Mouse (Mus musculus) frontal cortex, adult (tissue): ENCODE measurements around the gene Gm14391.
"Not testable (repeated sequence)": the region's sequence is repeated elsewhere in the genome, so short reads cannot be mapped to it uniquely, and the experiment has no call there.

Experiments
- ATAC-seq: cut with Nextera tagmentation; 2 replicates; pipeline ENCODE4 v1.9.2; 2017; ENCODE audit warnings: mild to moderate bottlenecking, moderate library complexity, mixed read lengths; ENCODE audit not compliant: low TSS enrichment

Gm14391 gene

DNA sequence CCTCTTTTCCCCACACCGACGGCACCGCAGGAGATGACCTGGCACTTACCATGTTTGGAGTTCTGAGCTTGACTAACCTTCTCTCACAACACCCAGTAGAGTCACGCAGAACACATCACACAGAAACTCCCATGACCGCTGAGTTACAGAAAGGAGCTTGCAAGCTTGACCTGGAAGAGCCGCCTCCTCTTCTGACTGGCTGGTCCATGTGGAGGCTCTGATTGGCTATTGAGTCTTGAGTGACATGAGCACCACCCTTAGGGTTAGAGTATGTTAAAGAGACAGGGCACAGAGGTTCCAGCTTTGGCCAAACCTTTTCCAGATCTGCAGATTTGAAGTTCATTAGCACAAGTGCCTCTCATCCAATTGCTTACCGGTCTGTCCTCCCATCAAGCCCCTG is at the start of gene Gm14391:
Gm14391 (minus strand) TSS at position 186 of the 400 bp plus-strand sequence.
- ATAC-seq, result not testable (repeated sequence)

DNA sequence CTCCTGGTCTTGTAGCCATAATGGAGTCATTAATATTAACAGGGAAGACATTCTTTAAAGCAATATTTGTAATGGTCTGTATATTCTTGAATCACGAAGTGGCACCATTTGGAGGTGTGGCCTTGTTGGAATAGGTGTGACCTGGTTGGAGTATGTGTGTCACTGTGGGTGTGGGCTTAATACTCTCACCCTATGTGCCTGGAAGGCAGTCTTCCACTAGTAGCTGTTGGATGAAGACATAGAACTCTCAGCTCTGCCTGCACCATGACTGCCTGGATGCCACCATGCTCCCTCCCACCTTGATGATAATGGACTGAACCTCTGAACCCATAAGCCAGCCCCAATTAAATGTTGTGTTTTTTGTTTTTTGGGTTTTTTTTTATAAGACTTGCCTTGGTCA is 27.7 kb downstream of the Gm14391 start:
- not testable (repeated sequence) for ATAC-seq

DNA sequence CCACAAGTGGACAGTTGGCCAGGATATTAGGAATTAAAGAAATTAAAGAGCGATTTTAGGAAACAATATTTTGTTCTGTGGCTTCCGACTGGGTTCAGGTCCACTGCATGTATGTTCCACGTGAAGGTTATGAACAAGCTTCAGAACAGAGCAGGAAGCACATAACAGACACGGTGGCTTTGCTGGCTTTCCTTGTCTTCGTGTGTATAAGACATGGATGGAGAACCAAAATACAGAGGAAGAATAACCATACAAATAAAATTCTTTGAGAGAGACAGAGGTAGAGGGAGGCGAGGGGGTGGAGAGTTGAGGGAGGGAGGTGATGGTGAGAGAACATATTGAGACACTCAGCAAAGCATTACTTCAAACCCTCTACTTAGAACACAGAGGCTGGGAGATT is 30.4 kb downstream of the Gm14391 start:
- no peak for ATAC-seq

DNA sequence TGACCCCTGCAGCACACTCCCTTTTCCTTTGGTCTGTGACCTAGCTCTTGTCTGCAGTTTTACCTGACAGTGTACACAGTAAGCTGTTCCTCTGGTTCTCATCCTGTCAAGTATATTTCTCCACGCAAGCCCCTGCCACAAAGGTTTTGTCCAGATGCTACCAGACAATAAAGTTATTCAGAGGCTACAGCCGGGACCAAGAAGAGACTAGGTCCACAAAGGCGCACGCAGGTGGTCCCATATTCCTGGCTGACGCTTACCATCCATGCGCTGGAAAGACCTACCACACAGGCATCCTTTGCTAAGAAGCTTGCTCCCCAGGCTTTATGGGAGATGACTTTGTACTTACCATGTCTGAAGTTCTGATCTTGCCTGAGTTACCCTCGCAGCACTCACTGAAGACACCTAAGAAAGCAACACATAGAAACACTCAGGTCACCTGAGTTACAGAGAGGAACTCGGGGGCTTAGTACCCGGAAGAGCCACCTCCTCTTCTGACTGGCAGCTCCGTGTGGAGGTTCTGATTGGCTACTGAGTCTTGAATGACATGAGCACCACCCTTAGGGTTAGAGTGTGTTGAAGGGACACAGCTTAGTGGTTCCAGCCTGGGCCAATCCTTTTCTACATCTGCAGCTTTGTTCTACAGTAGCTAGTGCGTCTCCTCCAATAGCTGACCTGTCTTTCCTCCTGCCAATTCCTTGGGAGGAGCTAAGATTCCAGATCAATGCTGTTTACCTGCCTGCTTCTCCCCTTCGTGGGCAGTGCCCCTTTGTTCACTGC is 31.1 kb downstream of the Gm14391 start, which contains the start of gene Gm14443:
Gm14443 (minus strand) TSS at position 471 of the 780 bp plus-strand sequence.
- ATAC-seq, result not testable (repeated sequence)

DNA sequence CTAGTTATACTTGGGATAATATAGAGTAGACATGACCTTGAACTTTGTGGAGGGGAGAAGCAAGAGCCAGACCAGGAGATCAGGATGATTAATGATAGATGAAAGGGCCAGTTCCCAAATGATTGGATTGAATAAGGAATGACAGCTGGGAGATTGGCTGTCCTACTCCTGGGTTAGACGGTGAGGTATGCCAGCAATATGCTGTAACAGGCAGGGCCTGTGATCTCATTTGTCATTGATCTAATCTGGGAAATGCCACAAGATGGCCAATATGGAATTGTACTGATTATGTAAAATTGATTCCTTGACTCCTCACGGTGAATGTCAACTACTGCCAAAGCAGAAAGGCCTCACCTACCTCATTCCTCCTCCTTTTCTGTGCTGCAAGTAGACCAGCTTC is 32.7 kb downstream of the Gm14391 start:
- ATAC-seq, result not testable (repeated sequence)

DNA sequence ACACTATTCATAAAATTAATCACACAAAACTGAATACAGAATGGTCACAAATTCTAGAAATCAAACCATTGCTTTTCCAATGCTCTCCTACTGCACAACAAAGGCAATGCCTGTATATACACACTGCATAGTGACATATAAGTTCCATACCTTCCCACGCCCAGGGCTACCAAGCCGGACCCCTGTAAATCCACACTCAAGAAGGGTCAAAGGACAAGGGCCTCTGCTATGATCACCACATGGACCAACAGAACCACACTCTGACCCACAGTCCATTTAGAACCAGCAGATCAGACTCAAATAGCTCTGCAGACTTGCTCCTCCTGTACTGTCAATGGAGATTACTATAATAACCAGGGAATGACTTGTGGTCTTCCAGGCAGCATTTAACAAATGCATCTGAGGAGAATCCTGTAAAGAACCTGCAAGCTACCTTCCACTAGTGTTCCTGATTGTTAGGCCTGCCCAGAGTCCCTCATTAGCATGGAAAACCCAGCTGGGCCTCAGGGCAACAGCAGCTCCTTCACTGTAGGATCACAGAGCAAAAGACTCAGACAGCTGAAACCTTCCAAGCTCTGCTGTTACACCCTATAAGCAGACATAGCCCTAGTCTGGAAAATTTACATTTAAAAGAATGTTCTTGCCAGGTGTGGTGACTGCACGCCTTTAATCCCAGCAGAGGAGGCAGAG is 33.7 kb downstream of the Gm14391 start:
- not testable (repeated sequence) for ATAC-seq

DNA sequence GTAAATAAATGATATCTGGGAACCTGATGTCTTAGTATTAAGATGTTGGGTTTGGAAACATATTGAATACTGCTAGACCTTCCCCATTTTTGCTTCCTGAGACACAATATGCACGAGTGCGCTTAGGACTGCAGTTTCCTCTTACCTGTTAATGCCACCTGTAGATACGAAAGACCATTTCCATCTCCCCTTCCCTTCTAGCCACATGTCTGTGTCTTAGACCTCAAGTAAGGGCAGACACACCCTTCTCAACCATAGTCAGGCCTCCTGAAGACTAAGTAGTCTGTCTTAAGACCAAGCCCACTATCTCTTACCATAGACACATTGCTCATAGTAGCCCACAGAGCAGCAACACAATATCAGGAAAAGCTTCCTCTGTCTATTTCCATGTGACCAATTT is 34.6 kb downstream of the Gm14391 start:
- ATAC-seq, result no peak

DNA sequence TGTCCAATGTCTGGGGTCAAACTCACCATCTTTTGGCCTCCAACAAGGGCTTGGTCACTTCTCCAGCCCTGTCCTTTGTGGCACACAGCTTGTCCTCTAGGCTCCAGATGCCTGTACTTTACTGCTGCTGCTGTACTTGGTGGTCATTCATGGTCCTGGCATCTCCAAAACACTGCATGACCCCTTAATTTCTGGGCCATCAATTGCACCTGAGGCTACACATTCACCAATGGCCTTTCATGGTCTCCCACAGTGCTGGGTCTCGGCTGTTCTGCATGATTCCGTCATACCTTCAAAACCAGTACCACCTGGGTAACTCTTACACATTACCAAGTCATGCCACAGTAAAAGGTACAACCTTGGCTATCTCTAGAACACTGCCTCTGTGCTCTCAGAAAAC is 39.8 kb downstream of the Gm14391 start:
- not testable (repeated sequence) for ATAC-seq

DNA sequence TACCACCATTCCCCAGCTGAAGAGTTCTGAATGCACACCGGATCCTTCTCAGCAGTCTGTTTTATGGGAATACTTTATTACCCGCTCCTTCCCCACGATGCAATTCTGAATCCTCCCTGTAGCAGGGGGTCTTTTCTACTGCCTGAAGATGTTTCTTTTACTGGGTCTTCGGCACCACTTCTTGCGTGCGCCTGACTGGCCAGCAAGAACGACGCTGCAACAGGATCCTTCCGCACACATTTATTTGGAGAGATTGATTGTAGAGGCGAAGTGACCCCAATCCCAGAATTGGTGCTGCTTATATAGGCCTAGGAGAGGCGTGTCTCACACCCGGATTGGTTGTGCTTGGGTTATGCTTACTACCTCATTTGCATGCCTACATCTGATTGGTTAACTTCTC is 41.6 kb downstream of the Gm14391 start:
- ATAC-seq, result not testable (repeated sequence)

DNA sequence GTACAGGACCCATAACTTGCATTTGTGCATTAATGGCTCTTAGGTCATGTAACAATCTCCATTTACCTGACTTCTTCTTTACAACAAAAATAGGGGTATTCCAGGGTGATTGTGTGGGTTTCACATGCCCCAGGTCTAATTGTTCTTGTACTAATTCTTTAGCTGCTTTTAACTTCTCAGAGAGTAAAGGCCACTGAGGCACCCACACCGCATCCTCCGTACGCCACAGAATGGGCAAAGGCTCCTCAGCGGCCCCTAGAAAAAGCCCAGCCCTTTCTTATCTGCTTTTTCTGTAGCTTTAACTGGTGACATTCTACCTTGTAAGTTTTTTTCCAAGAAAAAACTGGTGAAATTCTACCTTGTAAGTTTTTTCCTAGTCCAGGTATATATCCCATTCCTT is 45.3 kb downstream of the Gm14391 start:
- ATAC-seq, result not testable (repeated sequence)

DNA sequence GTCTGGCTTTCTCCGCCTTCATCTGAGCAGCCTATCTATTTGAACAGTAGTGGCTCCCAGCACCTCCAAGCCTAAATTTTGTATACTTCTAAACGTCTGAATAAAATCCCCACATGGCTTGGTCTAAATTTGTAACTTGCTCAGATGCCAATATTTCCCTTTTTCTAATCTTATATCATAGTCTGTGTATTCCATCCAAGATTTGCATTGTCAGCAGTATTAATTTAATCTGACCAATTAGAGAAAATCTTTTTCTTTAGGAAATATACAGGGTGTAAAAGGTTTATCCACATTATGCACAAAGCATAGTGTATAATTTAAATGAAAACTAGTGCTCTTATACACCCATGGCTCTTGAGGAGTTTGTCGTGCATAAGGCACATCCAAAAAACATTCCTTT is 48.1 kb downstream of the Gm14391 start:
- ATAC-seq, result no peak

DNA sequence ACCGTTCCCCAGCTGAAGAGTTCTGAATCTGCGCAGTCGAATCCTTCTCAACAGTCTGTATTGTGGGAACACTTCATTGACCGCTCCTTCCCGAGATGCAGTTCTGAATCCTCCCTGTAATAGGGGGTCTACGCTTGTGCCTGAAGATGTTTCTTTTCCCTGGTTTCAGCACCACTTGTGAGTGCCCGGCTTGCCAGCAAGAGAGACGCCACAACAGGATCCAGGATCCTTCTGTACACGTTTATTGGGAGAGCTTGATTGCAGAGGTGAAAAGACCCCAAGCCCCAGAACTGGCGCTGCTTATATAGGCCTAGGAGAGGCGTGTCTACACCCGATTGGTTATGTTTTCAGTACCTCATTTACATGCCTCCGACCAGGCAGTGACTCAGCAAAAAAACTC is 50.0 kb downstream of the Gm14391 start:
- ATAC-seq, result no peak

DNA sequence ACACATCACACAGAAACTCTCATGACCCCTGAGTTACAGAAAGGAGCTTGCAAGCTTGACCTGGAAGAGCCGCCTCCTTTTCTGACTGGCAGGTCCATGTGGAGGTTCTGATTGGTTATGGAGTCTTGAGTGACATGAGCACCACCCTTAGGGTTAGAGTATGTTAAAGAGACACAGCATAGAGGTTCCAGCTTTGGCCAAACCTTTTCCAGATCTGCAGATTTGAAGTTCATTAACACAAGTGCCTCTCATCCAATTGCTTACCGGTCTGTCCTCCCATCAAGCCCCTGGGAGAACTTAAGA is 64.8 kb downstream of the Gm14391 start, which contains the start of gene Gm14399:
Gm14399 (minus strand) TSS at position 20 of the 303 bp plus-strand sequence.
- not testable (repeated sequence) for ATAC-seq

DNA sequence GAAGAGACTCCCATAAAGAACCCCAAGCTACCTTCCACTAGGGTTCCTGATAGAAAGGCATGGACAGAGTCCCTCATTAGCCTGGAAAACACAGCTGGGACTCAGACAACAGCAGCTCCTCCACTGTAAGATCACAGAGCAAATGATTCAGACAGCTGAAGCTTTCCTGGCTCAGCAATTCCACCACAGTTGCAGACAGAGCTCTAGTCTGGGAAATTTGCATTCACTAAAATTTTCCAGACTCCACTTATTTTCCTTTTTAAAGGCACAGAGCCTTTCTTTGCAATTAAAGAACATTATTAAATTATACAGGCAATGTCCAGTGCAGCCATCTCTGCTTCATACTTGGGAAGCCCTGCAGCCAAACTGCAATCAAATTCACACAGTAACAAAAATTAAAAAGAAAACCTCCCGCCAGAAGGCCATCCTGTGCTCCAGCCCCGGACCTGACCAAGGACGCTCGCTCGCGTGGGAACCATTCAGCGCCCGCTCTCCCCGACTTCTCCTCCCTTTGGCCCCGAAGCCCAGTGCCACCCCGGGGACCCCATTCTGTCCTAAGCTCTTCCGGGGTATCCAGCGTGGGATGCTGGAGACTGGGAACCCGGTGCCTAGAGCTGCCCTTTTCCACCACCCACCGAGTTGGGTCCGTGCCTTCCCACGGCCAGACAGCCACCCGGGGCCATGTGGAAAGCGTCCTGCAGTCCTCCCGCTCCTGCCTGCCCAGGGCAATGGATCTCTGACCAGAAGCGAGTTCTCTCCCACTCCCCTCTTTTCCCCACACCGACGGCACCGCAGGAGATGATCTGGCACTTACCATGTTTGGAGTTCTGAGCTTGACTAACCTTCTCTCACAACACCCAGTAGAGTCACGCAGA is 65.4 kb downstream of the Gm14391 start:
- ATAC-seq, result not testable (repeated sequence)
